Mouse (Mus musculus) heart, embryonic 12.5 days (tissue): ENCODE measurements around the gene 1700025C18Rik. TPM values are rescaled to one million over a fixed set of nuclear protein-coding genes. Genes with fewer than 3 reads are reported as not detected.

ENCODE experiments used
- ATAC-seq: fragments of 200-750 bp; cut with Nextera tagmentation; 2 replicates; pipeline ENCODE4 v1.8.0; 2017; ENCODE audit warnings: moderate TSS enrichment, moderate library complexity; ENCODE audit not compliant: insufficient number of reproducible peaks, low FRiP score
- H3K27ac ChIP-seq: fragments of 300-500 bp; sonication (generic); 2 replicates; pipeline ENCODE4 v1.5.1; 2016; ENCODE audit warnings: mild to moderate bottlenecking, moderate library complexity; ENCODE audit not compliant: poor library complexity, severe bottlenecking
- H3K27me3 ChIP-seq: fragments of 300-500 bp; sonication (generic); replicated peaks from 2 replicates; pipeline ENCODE4 v1.6.1; 2016; ENCODE audit warnings: mild to moderate bottlenecking, moderate library complexity
- H3K36me3 ChIP-seq: fragments of 300-500 bp; sonication (generic); 2 replicates; pipeline ENCODE4 v1.6.1; 2016; ENCODE audit warnings: mild to moderate bottlenecking, moderate library complexity
- H3K4me1 ChIP-seq: fragments of 300-500 bp; sonication (generic); replicated peaks from 2 replicates; pipeline ENCODE4 v1.6.1; 2016; ENCODE audit warnings: mild to moderate bottlenecking
- H3K4me2 ChIP-seq: fragments of 300-500 bp; sonication (generic); 2 replicates; pipeline ENCODE4 v1.6.1; 2016; ENCODE audit warnings: mild to moderate bottlenecking, moderate library complexity
- H3K4me3 ChIP-seq: fragments of 300-500 bp; sonication (generic); 2 replicates; pipeline ENCODE4 v1.5.1; 2016; ENCODE audit warnings: mild to moderate bottlenecking
- H3K9ac ChIP-seq: fragments of 300-500 bp; sonication (generic); 2 replicates; pipeline ENCODE4 v1.6.1; 2016; ENCODE audit warnings: mild to moderate bottlenecking, moderate library complexity
- H3K9me3 ChIP-seq: fragments of 300-500 bp; sonication (generic); replicated peaks from 2 replicates; pipeline ENCODE4 v1.6.1; 2016; ENCODE audit warnings: mild to moderate bottlenecking, moderate library complexity
- WGBS: fragments of 180-500 bp; shearing (Covaris S2); methylation state at CpG from one replicate; pipeline ENCODE4 v1.1.7; 2016; 5-methylcytosine and 5-hydroxymethylcytosine counted together
- polyA plus RNA-seq: library from polyadenylated mRNA; unstranded; fragments of >200 nt; fragmentation: Nextera tagmentation; extraction: Ambion mirVana; gene quantifications from 2 replicates; pipeline ENCODE4 v1.2.1, GENCODE M21; 2016

The 1700025C18Rik gene
- polyA plus RNA-seq, 1 experiment from 2014 or later, result not detected

GRCm38 (mm10) chr2:165105513-165106079 lies 15.0 kb upstream of the 1700025C18Rik start:
- 75% methylated on average over 16 of the region's 16 CpGs for WGBS
- Histone ChIP-seq H3K4me2 (no peak overlapping the region), H3K27me3 (peaks cover 99% of the 10 kb centered on the region), H3K27ac (no peak overlapping the region), H3K9ac (no peak overlapping the region), H3K9me3 (no peaks in the 10 kb centered on the region), H3K4me3 (no peak overlapping the region), H3K36me3 (no peaks in the 10 kb centered on the region), H3K4me1 (peaks cover 5% of the 10 kb centered on the region)
- ATAC-seq, result no peak

- Histone ChIP-seq H3K4me2 (no peak overlapping the region), H3K27me3 (peaks cover 98% of the 10 kb centered on the region), H3K4me1 (peaks cover 13% of the 10 kb centered on the region), H3K4me3 (no peak overlapping the region), H3K36me3 (no peaks in the 10 kb centered on the region), H3K27ac (no peak overlapping the region), H3K9me3 (no peaks in the 10 kb centered on the region), H3K9ac (no peak overlapping the region)
- ATAC-seq, result no peak
- 71% methylated on average over 3 of the region's 3 CpGs for WGBS
Observed at GRCm38 (mm10) chr2:165102920-165103319, 12.4 kb upstream of the 1700025C18Rik start.

- no peak overlapping the region for H3K27ac ChIP-seq
- H3K4me3 ChIP-seq, result no peak overlapping the region
- WGBS, result under 1% methylated on average over 6 of the region's 6 CpGs
- no peaks in the 10 kb centered on the region for H3K36me3 ChIP-seq
- peaks cover 13% of the 10 kb centered on the region for H3K4me1 ChIP-seq
- H3K27me3 ChIP-seq, result peaks cover 98% of the 10 kb centered on the region
- ATAC-seq, result peak; percentile 45; the same call in 1 of the 2 replicates
- H3K4me2 ChIP-seq, result no peak overlapping the region
- H3K9ac ChIP-seq, result no peak overlapping the region
- no peaks in the 10 kb centered on the region for H3K9me3 ChIP-seq
Observed at GRCm38 (mm10) chr2:165100749-165101148, 10.2 kb upstream of the 1700025C18Rik start.

GRCm38 (mm10) chr2:165098861-165099260 lies 8.3 kb upstream of the 1700025C18Rik start:
- H3K9ac ChIP-seq, result no peak overlapping the region
- no peak overlapping the region for H3K27ac ChIP-seq
- no peak for ATAC-seq
- H3K9me3 ChIP-seq, result no peaks in the 10 kb centered on the region
- WGBS, result 81% methylated on average over 3 of the region's 3 CpGs
- H3K36me3 ChIP-seq, result no peaks in the 10 kb centered on the region
- peaks cover 97% of the 10 kb centered on the region for H3K27me3 ChIP-seq
- peaks cover 13% of the 10 kb centered on the region for H3K4me1 ChIP-seq
- no peak overlapping the region for H3K4me2 ChIP-seq
- no peak overlapping the region for H3K4me3 ChIP-seq

GRCm38 (mm10) chr2:165096367-165096766 lies 5.8 kb upstream of the 1700025C18Rik start:
- 10% methylated on average over 10 of the region's 10 CpGs for WGBS
- peaks cover 93% of the 10 kb centered on the region for H3K27me3 ChIP-seq

GRCm38 (mm10) chr2:165092393-165092792 lies 1.8 kb upstream of the 1700025C18Rik start:
- H3K36me3 ChIP-seq, result no peaks in the 10 kb centered on the region
- H3K4me1 ChIP-seq, result no peaks in the 10 kb centered on the region
- no peak for ATAC-seq
- no peaks in the 10 kb centered on the region for H3K9me3 ChIP-seq
- no peak overlapping the region for H3K4me2 ChIP-seq
- peaks cover 81% of the 10 kb centered on the region for H3K27me3 ChIP-seq
- 55% methylated on average over 7 of the region's 7 CpGs for WGBS
- no peak overlapping the region for H3K27ac ChIP-seq
- H3K4me3 ChIP-seq, result no peak overlapping the region
- no peak overlapping the region for H3K9ac ChIP-seq

More at GRCm38 (mm10) chr2:165096367-165096766, 5.8 kb upstream of the 1700025C18Rik start:
- Histone ChIP-seq H3K9me3 (no peaks in the 10 kb centered on the region), H3K9ac (no peak overlapping the region), H3K4me1 (peaks cover 13% of the 10 kb centered on the region), H3K27ac (no peak overlapping the region), H3K4me2 (no peak overlapping the region), H3K36me3 (no peaks in the 10 kb centered on the region), H3K4me3 (no peak overlapping the region)
- ATAC-seq, result no peak

- Histone ChIP-seq H3K4me3 (no peak overlapping the region), H3K36me3 (no peaks in the 10 kb centered on the region), H3K27me3 (peaks cover 80% of the 10 kb centered on the region), H3K27ac (no peak overlapping the region), H3K4me1 (no peaks in the 10 kb centered on the region), H3K9ac (no peak overlapping the region), H3K4me2 (no peak overlapping the region), H3K9me3 (no peaks in the 10 kb centered on the region)
- no peak for ATAC-seq
- WGBS, result 74% methylated on average over 8 of the region's 8 CpGs
Observed at GRCm38 (mm10) chr2:165091433-165091965, 949 bp upstream of the 1700025C18Rik start.

- Histone ChIP-seq H3K9me3 (no peaks in the 10 kb centered on the region), H3K4me2 (no peak overlapping the region), H3K9ac (no peak overlapping the region), H3K27me3 (peaks cover 73% of the 10 kb centered on the region), H3K4me3 (no peak overlapping the region), H3K27ac (no peak overlapping the region), H3K36me3 (no peaks in the 10 kb centered on the region), H3K4me1 (no peaks in the 10 kb centered on the region)
- WGBS, result 20% methylated on average over 14 of the region's 14 CpGs
- ATAC-seq, result no peak
Observed at GRCm38 (mm10) chr2:165089470-165089869, 1.1 kb downstream of the 1700025C18Rik start.

GRCm38 (mm10) chr2:165086634-165087033 lies 3.9 kb downstream of the 1700025C18Rik start:
- no peak overlapping the region for H3K9ac ChIP-seq
- H3K9me3 ChIP-seq, result no peaks in the 10 kb centered on the region
- H3K27me3 ChIP-seq, result peaks cover 55% of the 10 kb centered on the region
- no peaks in the 10 kb centered on the region for H3K4me1 ChIP-seq
- H3K4me2 ChIP-seq, result no peak overlapping the region
- H3K4me3 ChIP-seq, result no peak overlapping the region
- no peaks in the 10 kb centered on the region for H3K36me3 ChIP-seq
- H3K27ac ChIP-seq, result no peak overlapping the region
- WGBS, result 80% methylated on average over 4 of the region's 4 CpGs
- ATAC-seq, result no peak

- H3K4me1 ChIP-seq, result no peaks in the 10 kb centered on the region
- no peak for ATAC-seq
- H3K36me3 ChIP-seq, result no peaks in the 10 kb centered on the region
- no peak overlapping the region for H3K4me3 ChIP-seq
- 11% methylated on average over 7 of the region's 7 CpGs for WGBS
- H3K27me3 ChIP-seq, result peaks cover 72% of the 10 kb centered on the region
- H3K9me3 ChIP-seq, result no peaks in the 10 kb centered on the region
- H3K27ac ChIP-seq, result no peak overlapping the region
- H3K4me2 ChIP-seq, result no peak overlapping the region
- H3K9ac ChIP-seq, result no peak overlapping the region
Observed at GRCm38 (mm10) chr2:165081257-165081656, 9.3 kb downstream of the 1700025C18Rik start.

GRCm38 (mm10) chr2:165080657-165081056 lies 9.9 kb downstream of the 1700025C18Rik start:
- peaks cover 72% of the 10 kb centered on the region for H3K27me3 ChIP-seq
- no peak for ATAC-seq
- no peaks in the 10 kb centered on the region for H3K4me1 ChIP-seq
- no peaks in the 10 kb centered on the region for H3K36me3 ChIP-seq
- 14% methylated on average over 9 of the region's 9 CpGs for WGBS
- no peaks in the 10 kb centered on the region for H3K9me3 ChIP-seq
- H3K4me3 ChIP-seq, result no peak overlapping the region
- no peak overlapping the region for H3K4me2 ChIP-seq
- H3K27ac ChIP-seq, result no peak overlapping the region
- H3K9ac ChIP-seq, result no peak overlapping the region

GRCm38 (mm10) chr2:165078605-165079004 lies 11.9 kb downstream of the 1700025C18Rik start:
- no peak overlapping the region for H3K4me3 ChIP-seq
- no peak overlapping the region for H3K9ac ChIP-seq
- no peak overlapping the region for H3K27ac ChIP-seq
- no peak for ATAC-seq
- H3K4me1 ChIP-seq, result peaks cover 8% of the 10 kb centered on the region; the same call in 1 of the 2 replicates
- H3K36me3 ChIP-seq, result no peaks in the 10 kb centered on the region
- no peaks in the 10 kb centered on the region for H3K9me3 ChIP-seq
- 26% methylated on average over 10 of the region's 10 CpGs for WGBS
- H3K27me3 ChIP-seq, result peaks cover 83% of the 10 kb centered on the region
- no peak overlapping the region for H3K4me2 ChIP-seq
